Mouse (Mus musculus): ENCODE measurements around the gene Icam5.

DNA sequence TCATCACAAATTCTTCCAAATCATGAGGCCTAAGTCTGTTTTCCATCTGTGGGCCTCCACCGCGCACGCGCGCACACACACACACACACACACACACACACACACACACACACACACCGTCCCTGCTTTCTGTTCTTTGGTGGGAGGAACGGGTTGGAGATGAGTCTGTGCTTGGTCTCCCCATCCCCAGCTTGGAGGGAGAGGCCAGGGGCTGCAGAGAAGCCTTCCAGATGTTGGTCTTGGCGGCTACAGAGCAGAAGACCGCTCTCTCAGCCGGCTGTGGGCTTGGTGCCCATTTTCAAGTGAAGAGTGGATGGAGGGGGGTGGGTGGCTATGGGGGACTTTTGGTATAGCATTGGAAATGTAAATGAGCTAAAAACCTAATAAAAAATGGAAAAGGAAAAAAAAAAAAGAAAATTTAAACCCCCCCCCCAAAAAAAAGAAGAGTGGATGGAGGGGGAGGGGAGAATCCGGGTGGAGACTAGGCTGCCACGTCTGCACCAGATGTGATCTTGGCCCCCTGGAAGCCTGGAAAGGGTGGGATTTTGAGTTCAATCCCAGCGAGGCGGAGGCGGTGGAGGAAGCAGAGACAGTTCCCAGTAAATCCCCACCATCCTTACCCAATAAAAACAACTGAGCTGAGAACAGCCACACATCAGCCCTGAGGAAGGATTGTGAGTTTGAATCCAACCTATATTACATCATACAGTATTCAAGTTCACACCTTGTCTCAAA is 44.8 kb upstream of the Icam5 start:
- TF ChIP-seq CTCF (IDR thresholded peaks at IDR 0.05; ENCODE audit: extremely low read depth, insufficient read length, insufficient replicate concordance, low read depth, low read length): no peak
- no peak for TF ChIP-seq POLR2A (IDR thresholded peaks at IDR 0.05; ENCODE audit: low read depth, low read length)

All from small intestine, adult 2 months (tissue).